Mouse (Mus musculus) MEL (cell line): ENCODE data around the gene Shq1.

ENCODE experiments used
- CTCF ChIP-seq, 3 experiments: IDR thresholded peaks in 2 of 3; conservative IDR thresholded peaks in 1 of 3; 2 replicates each; pipeline ENCODE4 v1.5.1; 2011 to 2012; ENCODE audit warnings: low read length in 3 of 3, low read depth in 2 of 3, mild to moderate bottlenecking in 2 of 3, improper control_type of control experiment in 1 of 3, inconsistent platforms in 1 of 3, mixed read lengths in 1 of 3, moderate library complexity in 1 of 3; ENCODE audit not compliant: control insufficient read depth in 1 of 3, insufficient read depth in 1 of 3, poor library complexity in 1 of 3, severe bottlenecking in 1 of 3
- GATA1 ChIP-seq: IDR thresholded peaks from 2 replicates; pipeline ENCODE4 v1.6.1; 2011; ENCODE audit warnings: low read depth, low read length, improper control_type of control experiment
- MAFK ChIP-seq: IDR thresholded peaks from 2 replicates; pipeline ENCODE4 v1.6.1; 2011; ENCODE audit warnings: low read depth, mild to moderate bottlenecking, low read length, improper control_type of control experiment, borderline replicate concordance
- POLR2AphosphoS5 ChIP-seq: IDR thresholded peaks from 2 replicates; pipeline ENCODE4 v1.6.1; 2012; ENCODE audit warnings: low read depth, borderline replicate concordance, mild to moderate bottlenecking, inconsistent platforms, low read length, moderate library complexity, mixed read lengths
- RAD21 ChIP-seq: IDR thresholded peaks from 2 replicates; pipeline ENCODE4 v1.6.1; 2011; ENCODE audit warnings: mild to moderate bottlenecking, low read depth, low read length, improper control_type of control experiment
- TAL1 ChIP-seq: IDR thresholded peaks from 2 replicates; pipeline ENCODE4 v1.6.1; 2012; ENCODE audit warnings: mild to moderate bottlenecking, inconsistent platforms, low read length, moderate library complexity, mixed read lengths
- USF1 ChIP-seq: IDR thresholded peaks from 2 replicates; pipeline ENCODE4 v1.6.1; 2014; ENCODE audit warnings: low read depth, mild to moderate bottlenecking, inconsistent platforms, low read length, improper control_type of control experiment, moderate library complexity

GRCm38 (mm10) chr6:100662224-100662623 is 8.7 kb downstream of the Shq1 start:
- TF ChIP-seq GATA1, result no peak
- TF ChIP-seq MAFK, result no peak
- TF ChIP-seq USF1, result no peak
- TF ChIP-seq POLR2AphosphoS5, result no peak
- TF ChIP-seq CTCF (IDR thresholded peaks at IDR 0.05 in 2 of 3, conservative IDR thresholded peaks at IDR 0.05 in 1 of 3; ENCODE audit: control insufficient read depth in 1 of 3, insufficient read depth in 1 of 3, low read depth in 2 of 3, low read length in 3 of 3, poor library complexity in 1 of 3, severe bottlenecking in 1 of 3), result no peak
- TF ChIP-seq TAL1, result no peak
- TF ChIP-seq RAD21, result no peak
